Mouse (Mus musculus) Patski (cell line): ENCODE results near the gene Asic4. TPM values are rescaled to one million over a fixed set of nuclear protein-coding genes. Genes with fewer than 3 reads are reported as not detected.
A peak's percentile ranks its signal among the peaks of the same experiment; 100 is the strongest.

Experiments
- ATAC-seq: fragments of 100-300 bp; one replicate; pipeline ENCODE4 v1.8.0; 2021
- CTCF ChIA-PET: fragments of 350-600 bp; sonication (Branson Sonifier 250); formaldehyde crosslinking; loops from one replicate; lab custom pipeline; 2022; ENCODE audit warnings: inconsistent platforms; lab: Charles Lee
- POLR2A ChIA-PET: fragments of 350-600 bp; sonication (Branson Sonifier 250); formaldehyde crosslinking; loops from one replicate; lab custom pipeline; 2022; ENCODE audit warnings: antibody characterized with exemption, inconsistent platforms; lab: Charles Lee
- DNase-seq: peaks from one replicate; pipeline ENCODE4 v3.0.0-alpha.2; 2011; ENCODE audit warnings: low read depth, low spot score
- H3K27me3 ChIP-seq: fragments of 371-371 bp; one replicate; pipeline ENCODE4 v1.5.1; 2021
- CTCF ChIP-seq: fragments of 100-300 bp; IDR thresholded peaks from one replicate; pipeline ENCODE4 v1.5.1; 2021
- in situ Hi-C: fragments of 300-500 bp; cut with MboI; formaldehyde crosslinking; loops from 3 replicates; pipeline ENCODE4 v1.11.1; 2018; ENCODE audit warnings: low pct_unique_long_range_greater_than_20kb, mixed read lengths
- polyA plus RNA-seq: library from polyadenylated mRNA; unstranded; gene quantifications from one replicate; pipeline ENCODE4 v1.2.3, GENCODE M21; 2021

Asic4 gene
- polyA plus RNA-seq, 1 experiment from 2014 or later: 0.04 TPM

DNA sequence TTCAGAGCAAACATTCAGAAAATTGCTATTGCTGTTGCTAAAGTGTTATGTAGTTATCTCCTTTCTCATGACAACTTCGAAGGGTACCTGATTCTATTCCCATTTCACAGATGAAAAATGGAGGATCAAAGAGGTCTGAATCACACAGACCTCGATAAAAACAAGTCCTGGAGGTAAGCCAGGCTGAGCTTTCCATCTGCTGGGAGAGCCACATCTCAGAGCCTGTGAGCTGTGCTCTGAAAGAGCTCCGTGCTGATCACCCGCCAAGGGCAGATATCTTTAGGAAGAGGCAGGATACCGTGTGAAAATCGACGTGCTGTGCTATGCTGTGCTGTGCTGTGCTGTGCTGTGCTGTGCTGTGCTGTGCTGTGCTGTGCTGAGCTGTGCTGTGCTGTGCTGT lies 10.1 kb downstream of the Asic4 start:
- ATAC-seq: no peak
- POLR2A ChIA-PET: no interaction called here
- no peak for DNase-seq
- in situ Hi-C loops: no loop called here
- peaks cover 5% of the 10 kb centered on the region for H3K27me3 ChIP-seq
- CTCF ChIA-PET: interaction anchor here (0.9 kb wide), 1 partner anchor 117 kb away, joined by 3 read pairs; no protein-coding TSS in a partner anchor
- no peak for TF ChIP-seq CTCF

DNA sequence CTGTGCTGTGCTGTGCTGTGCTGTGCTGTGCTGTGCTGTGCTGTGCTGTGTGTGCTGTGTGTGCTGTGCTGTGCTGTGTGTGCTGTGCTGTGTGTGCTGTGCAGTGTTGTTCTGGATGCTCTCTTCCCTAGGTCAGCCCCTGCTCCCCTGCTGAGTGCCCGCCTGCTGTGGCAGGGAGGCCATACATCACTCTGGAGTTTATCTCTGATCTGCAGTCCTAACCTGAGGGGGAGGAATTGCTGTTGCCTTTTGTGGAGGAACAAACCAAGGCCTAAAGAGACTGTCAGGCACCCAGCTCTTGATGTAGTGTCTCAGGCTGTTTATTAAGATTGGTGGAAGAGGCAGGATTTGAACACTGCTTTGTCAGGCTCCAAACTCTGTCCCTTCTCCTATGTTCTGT lies 12.4 kb downstream of the Asic4 start:
- no peak for TF ChIP-seq CTCF
- no peak for ATAC-seq
- DNase-seq: no peak
- in situ Hi-C loops: no loop called here
- ChIA-PET CTCF (interaction anchor here (0.8 to 1.8 kb wide), 4 partner anchors 63 to 144 kb away, joined by 3 to 5 read pairs (median 4); no protein-coding TSS in a partner anchor), POLR2A (no interaction called here)
- H3K27me3 ChIP-seq: peaks cover 5% of the 10 kb centered on the region

- ChIA-PET CTCF (interaction anchor here (0.8 to 1.8 kb wide), 5 partner anchors 64 to 145 kb away, joined by 3 to 8 read pairs (median 4); no protein-coding TSS in a partner anchor), POLR2A (interaction anchor here (0.9 kb wide), 1 partner anchor 119 kb away, joined by 3 read pairs; no protein-coding TSS in a partner anchor)
- ATAC-seq (no peak), DNase-seq (no peak)
- H3K27me3 ChIP-seq: peaks cover 5% of the 10 kb centered on the region
- no peak for TF ChIP-seq CTCF
- in situ Hi-C loops: no loop called here
These were observed 13.5 kb downstream of the Asic4 start for GRCm38 (mm10) chr1:75463652-75464204.

DNA sequence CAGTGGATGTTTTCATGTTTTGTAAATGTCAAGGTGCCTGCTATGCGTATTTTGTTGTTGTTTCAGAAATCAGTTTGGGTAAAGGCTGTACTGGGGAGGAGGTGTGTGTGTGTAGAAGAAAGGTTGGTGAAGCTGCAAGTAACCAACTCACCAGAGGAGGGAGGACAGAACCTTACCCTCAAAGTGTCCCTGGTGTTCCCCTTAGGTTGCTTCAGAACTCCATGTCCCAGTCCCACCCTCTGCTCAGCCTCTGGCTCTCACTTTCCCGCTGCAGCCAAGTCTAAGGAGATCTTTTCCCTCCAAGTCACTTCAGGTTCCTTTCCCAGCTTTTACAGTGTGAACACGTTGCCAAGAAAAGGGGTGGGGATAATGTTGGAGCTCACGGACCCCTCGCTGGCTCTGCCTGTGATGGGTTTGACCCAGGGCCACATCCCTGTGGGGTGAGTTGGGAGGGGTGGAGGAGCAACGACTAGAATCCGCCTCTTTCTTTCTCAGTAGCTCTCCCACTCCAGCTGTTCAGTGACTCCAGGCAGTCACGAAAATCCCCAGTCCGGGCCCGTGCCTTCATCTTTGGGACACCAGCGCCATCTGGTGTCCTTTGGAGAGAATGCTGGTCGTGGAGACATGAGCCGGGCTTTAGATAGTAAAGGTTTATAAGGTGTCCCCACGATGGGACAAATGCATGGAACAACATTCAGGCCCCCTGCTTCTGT lies 17.1 kb downstream of the Asic4 start:
- CTCF ChIA-PET: interaction anchor here (0.6 to 4.1 kb wide), 13 partner anchors 10 to 150 kb away, joined by 3 to 45 read pairs (median 12); partner anchors contain the start of genes Dnpep and Gmppa
- POLR2A ChIA-PET: interaction anchor here (0.6 to 1.5 kb wide), 6 partner anchors 13 to 1729 kb away, joined by 3 to 5 read pairs (median 4); no protein-coding TSS in a partner anchor

DNA sequence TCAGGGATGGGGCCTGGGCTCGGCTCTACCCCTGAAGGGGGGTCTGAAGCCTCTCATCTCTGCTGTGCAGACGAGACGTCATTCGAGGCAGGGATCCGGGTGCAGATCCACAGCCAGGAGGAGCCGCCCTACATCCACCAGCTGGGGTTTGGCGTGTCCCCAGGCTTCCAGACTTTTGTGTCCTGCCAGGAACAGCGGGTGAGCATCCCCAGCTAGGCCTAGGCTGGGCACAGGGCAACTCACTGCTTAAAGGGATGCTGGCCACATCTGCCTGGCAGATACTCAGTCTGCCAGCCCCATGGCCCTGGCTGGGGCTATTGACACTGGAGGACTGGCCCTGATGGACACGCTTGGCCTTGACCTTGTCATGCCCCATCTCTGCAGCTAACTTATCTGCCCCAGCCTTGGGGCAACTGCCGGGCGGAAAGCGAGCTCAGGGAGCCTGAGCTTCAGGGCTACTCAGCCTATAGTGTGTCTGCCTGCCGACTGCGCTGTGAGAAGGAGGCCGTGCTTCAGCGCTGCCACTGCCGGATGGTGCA lies 19.1 kb downstream of the Asic4 start:
- no peak for DNase-seq
- ChIA-PET CTCF (interaction anchor here (0.9 to 4.1 kb wide), 2 partner anchors 8 to 22 kb away, joined by 3 to 31 read pairs; no protein-coding TSS in a partner anchor), POLR2A (no interaction called here)
- in situ Hi-C loops: loop anchor here (5.0 kb wide), 1 partner anchor 127 kb away; no protein-coding TSS in a partner anchor
- TF ChIP-seq CTCF: no peak
- H3K27me3 ChIP-seq: peaks cover 9% of the 10 kb centered on the region
- ATAC-seq: no peak

More for the DNA sequence above, 17.1 kb downstream of the Asic4 start:
- ATAC-seq (peak; percentile 63), DNase-seq (no peak)
- no peak for TF ChIP-seq CTCF
- in situ Hi-C loops: loop anchor here (5.0 kb wide), 1 partner anchor 125 kb away; no protein-coding TSS in a partner anchor
- H3K27me3 ChIP-seq: peaks cover 9% of the 10 kb centered on the region

- CTCF ChIA-PET: interaction anchor here (0.6 to 3.8 kb wide), 24 partner anchors 9 to 249 kb away, joined by 3 to 32 read pairs (median 4); partner anchors contain the start of gene Gmppa
- in situ Hi-C loops: loop anchor here (5.0 to 10.0 kb wide), 2 partner anchors 81 to 118 kb away; no protein-coding TSS in a partner anchor
- DNase-seq: no peak
- ATAC-seq: no peak
- no peak for TF ChIP-seq CTCF
- POLR2A ChIA-PET: interaction anchor here (0.6 to 1.2 kb wide), 2 partner anchors 45 to 83 kb away, joined by 3 to 5 read pairs; no protein-coding TSS in a partner anchor
- H3K27me3 ChIP-seq: no peaks in the 10 kb centered on the region
These were observed 26.2 kb downstream of the Asic4 start for GRCm38 (mm10) chr1:75476441-75476840.

GRCm38 (mm10) chr1:75477264-75477965 lies 27.2 kb downstream of the Asic4 start:
- ATAC-seq: peak; percentile 12
- TF ChIP-seq CTCF: no peak
- no peak for DNase-seq
- CTCF ChIA-PET: interaction anchor here (0.6 to 3.8 kb wide), 24 partner anchors 8 to 250 kb away, joined by 3 to 32 read pairs (median 4); partner anchors contain the start of gene Gmppa
- POLR2A ChIA-PET: interaction anchor here (1.2 kb wide), 1 partner anchor 82 kb away, joined by 5 read pairs; no protein-coding TSS in a partner anchor
- in situ Hi-C loops: loop anchor here (5.0 to 10.0 kb wide), 2 partner anchors 80 to 117 kb away; no protein-coding TSS in a partner anchor
- H3K27me3 ChIP-seq: no peaks in the 10 kb centered on the region

- no peak for TF ChIP-seq CTCF
- no peaks in the 10 kb centered on the region for H3K27me3 ChIP-seq
- ChIA-PET CTCF (interaction anchor here (0.7 to 3.8 kb wide), 12 partner anchors 9 to 121 kb away, joined by 3 to 32 read pairs (median 10); no protein-coding TSS in a partner anchor), POLR2A (interaction anchor here (0.7 to 0.9 kb wide), 2 partner anchors 81 to 1148 kb away, joined by 4 read pairs; no protein-coding TSS in a partner anchor)
- no peak for DNase-seq
- no peak for ATAC-seq
- in situ Hi-C loops: loop anchor here (5.0 to 10.0 kb wide), 2 partner anchors 79 to 117 kb away; no protein-coding TSS in a partner anchor
These were observed 27.7 kb downstream of the Asic4 start for GRCm38 (mm10) chr1:75477966-75478290.

DNA sequence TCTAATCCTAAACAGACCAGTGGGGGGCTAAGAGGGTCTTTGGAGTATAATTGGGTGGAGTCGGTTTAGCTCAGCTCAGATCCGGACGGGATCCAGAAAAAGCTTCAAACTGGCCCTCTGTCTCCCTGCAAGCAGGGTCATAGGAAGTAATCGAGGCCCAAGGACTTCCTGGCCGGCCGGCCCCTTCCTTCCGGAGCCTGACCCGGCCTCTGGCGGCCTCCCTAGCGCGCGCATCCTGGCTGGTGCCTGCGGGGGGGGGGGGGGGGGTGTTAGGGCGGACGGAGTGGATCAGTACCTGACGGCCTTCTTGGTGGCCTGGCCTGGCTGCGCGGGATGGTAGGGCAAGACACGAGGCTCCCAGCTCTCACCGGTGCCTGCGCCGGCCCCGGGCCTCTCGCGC lies 28.3 kb downstream of the Asic4 start:
- in situ Hi-C loops: loop anchor here (5.0 to 10.0 kb wide), 2 partner anchors 79 to 116 kb away; no protein-coding TSS in a partner anchor
- DNase-seq (no peak), ATAC-seq (peak; percentile 6)
- POLR2A ChIA-PET: interaction anchor here (0.7 to 1.2 kb wide), 5 partner anchors 9 to 1148 kb away, joined by 3 to 10 read pairs (median 4); no protein-coding TSS in a partner anchor
- no peak for TF ChIP-seq CTCF
- no peaks in the 10 kb centered on the region for H3K27me3 ChIP-seq
- CTCF ChIA-PET: interaction anchor here (2.8 to 3.8 kb wide), 2 partner anchors 20 to 81 kb away, joined by 14 to 32 read pairs; no protein-coding TSS in a partner anchor
